Mouse (Mus musculus): Measurements from ENCODE around the gene Mrps27. TPM values are rescaled to one million over a fixed set of nuclear protein-coding genes. Genes with fewer than 3 reads are reported as not detected.

Gene Mrps27
- polyA plus RNA-seq, 1 experiment from 2014 or later, result 70.3 TPM

DNA sequence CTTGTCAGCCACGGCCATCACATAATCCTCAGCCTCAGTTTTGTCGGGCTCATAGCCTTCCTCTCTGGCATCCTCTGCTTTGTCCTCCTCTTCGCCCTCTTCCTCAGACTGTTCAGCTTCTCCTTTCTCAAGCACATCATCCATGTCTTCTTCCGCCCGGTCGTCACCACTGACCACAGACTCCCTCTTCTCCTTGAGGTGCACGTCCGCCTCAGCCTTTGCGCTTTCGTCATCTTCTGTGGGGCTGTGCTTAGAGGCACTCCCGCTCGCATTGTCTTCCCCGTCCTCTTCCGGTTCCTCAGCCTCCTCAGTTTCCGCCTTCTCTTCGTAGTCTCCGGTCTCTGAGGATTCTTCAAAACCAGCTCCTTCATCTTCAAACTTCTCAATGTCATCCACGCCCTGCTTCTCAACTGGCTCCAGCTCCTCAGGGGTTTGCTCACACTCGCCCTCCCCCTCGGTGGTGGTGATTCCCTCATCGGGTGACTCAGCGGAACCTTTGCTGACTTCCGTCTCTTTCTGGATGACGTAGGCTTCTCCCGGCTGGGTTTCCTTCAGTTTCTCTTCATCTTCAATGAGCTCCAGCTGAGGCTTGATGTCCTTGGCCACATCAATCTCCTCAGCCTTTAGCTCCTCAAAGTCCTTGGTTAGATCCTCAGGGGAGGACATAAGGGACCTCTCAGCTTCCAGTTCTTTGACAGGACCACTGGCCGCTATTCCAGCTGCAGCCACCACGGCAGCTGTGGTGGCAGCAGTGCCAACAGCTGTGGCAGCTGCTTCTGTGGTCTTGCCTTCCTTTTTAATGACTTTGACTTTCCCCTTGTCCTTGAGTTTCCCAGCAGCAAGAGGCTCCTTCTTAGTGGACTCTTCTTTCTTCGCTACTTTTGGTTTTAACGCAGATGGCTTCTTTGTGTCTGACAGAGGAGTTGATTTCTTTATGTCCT lies 88.8 kb downstream of the Mrps27 start:
- Histone ChIP-seq H3K36me3 (ENCODE audit: control insufficient read depth, insufficient read depth, low read length) (peaks cover 13% of the 10 kb centered on the region; the same call in 1 of the 2 replicates), H3K9ac (ENCODE audit: low read depth, low read length) (no peak overlapping the region), H3K27ac (ENCODE audit: low read depth, low read length) (no peak overlapping the region), H3K4me2 (replicated peaks; ENCODE audit: low read depth, low read length) (no peak overlapping the region), H3K4me3 (ENCODE audit: low read length) (no peak overlapping the region), H3K27me3 (ENCODE audit: control insufficient read depth, insufficient read depth, low read length) (no peaks in the 10 kb centered on the region), H3K9me3 (ENCODE audit: control insufficient read depth, low read length) (no peaks in the 10 kb centered on the region), H3K4me1 (ENCODE audit: control insufficient read depth, insufficient read depth, low read length) (no peaks in the 10 kb centered on the region)
- no peak for ATAC-seq (ENCODE audit: low FRiP score, low TSS enrichment)
- WGBS, result 95% methylated on average over 29 of the region's 29 CpGs

DNA sequence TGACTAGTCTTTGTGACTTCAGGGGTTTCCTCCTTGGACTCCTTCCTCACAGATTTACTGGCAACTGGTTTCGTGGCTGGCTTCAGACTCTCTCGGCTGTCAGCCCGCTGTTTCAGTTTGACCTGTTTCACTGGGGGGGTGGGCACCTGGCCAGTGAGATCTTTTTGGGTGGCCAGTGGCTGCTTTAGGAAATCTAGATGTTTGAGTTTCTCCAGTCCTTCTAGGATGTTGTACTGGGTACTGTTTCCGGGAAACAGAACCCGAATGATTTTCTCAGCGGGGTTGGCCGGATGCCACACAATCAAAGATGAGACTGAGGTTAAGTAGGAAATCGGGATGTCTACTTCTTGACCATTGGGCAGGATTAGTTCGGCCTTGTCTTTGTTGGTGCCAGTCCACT lies 89.9 kb downstream of the Mrps27 start:
- Histone ChIP-seq H3K4me2 (replicated peaks; ENCODE audit: low read depth, low read length) (no peak overlapping the region), H3K27me3 (ENCODE audit: control insufficient read depth, insufficient read depth, low read length) (no peaks in the 10 kb centered on the region), H3K36me3 (ENCODE audit: control insufficient read depth, insufficient read depth, low read length) (peaks cover 13% of the 10 kb centered on the region; the same call in 1 of the 2 replicates), H3K4me3 (ENCODE audit: low read length) (no peak overlapping the region), H3K27ac (ENCODE audit: low read depth, low read length) (no peak overlapping the region), H3K4me1 (ENCODE audit: control insufficient read depth, insufficient read depth, low read length) (no peaks in the 10 kb centered on the region), H3K9ac (ENCODE audit: low read depth, low read length) (no peak overlapping the region), H3K9me3 (ENCODE audit: control insufficient read depth, low read length) (no peaks in the 10 kb centered on the region)
- WGBS, result 93% methylated on average over 9 of the region's 9 CpGs
- ATAC-seq (ENCODE audit: low FRiP score, low TSS enrichment), result no peak

DNA sequence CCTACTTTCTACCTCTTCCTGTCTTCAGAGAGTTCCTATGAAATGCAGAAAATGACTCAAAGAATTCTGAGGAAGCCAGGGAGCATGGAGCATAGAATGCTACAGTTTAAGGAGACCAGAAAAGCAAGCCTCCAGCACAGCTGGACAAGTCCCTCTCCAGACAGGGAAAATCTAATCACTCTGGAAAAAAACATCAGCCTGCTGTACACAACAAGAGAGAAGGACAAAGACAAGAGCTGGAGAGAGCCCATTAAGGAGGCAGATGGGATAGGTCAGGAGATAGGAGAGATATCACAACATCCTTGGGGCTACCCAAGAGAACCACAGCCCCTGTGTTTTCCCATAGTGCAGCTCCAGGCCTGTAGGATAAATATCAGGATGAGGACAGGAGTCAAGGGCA lies 92.5 kb downstream of the Mrps27 start:
- H3K9me3 ChIP-seq (ENCODE audit: control insufficient read depth, low read length), result no peaks in the 10 kb centered on the region
- H3K36me3 ChIP-seq (ENCODE audit: control insufficient read depth, insufficient read depth, low read length), result peaks cover 11% of the 10 kb centered on the region; the same call in 1 of the 2 replicates
- no peak for ATAC-seq (ENCODE audit: low FRiP score, low TSS enrichment)
- H3K27ac ChIP-seq (ENCODE audit: low read depth, low read length), result no peak overlapping the region
- H3K27me3 ChIP-seq (ENCODE audit: control insufficient read depth, insufficient read depth, low read length), result no peaks in the 10 kb centered on the region
- no peak overlapping the region for H3K9ac ChIP-seq (ENCODE audit: low read depth, low read length)
- H3K4me3 ChIP-seq (ENCODE audit: low read length), result no peak overlapping the region
- no peaks in the 10 kb centered on the region; the same call in 1 of the 2 replicates for H3K4me1 ChIP-seq (ENCODE audit: control insufficient read depth, insufficient read depth, low read length)
- no peak overlapping the region for H3K4me2 ChIP-seq (replicated peaks; ENCODE audit: low read depth, low read length)

DNA sequence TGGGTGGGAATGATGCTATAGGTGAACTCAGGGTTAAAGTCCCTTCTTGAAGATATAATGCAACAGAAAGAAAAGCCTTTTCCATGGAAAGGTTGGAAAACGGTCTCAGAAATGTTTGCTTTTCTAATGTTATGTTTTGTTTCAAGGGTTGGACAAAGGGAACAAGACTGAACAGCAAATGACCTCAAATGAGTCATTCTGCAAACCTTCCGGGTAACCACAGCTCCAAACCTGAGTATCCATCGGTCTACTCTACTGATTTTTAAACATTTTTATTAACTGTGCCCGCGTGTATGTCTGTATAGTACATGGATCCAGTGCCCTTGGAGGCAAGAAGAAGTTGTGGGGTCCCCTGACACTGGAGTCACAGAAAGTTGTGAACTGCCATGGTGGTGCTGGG lies 94.8 kb downstream of the Mrps27 start:
- ATAC-seq (ENCODE audit: low FRiP score, low TSS enrichment), result no peak
- Histone ChIP-seq H3K9me3 (ENCODE audit: control insufficient read depth, low read length) (no peaks in the 10 kb centered on the region), H3K9ac (ENCODE audit: low read depth, low read length) (no peak overlapping the region), H3K27me3 (ENCODE audit: control insufficient read depth, insufficient read depth, low read length) (no peaks in the 10 kb centered on the region), H3K4me3 (ENCODE audit: low read length) (no peak overlapping the region), H3K36me3 (ENCODE audit: control insufficient read depth, insufficient read depth, low read length) (peaks cover 4% of the 10 kb centered on the region; the same call in 1 of the 2 replicates), H3K4me2 (replicated peaks; ENCODE audit: low read depth, low read length) (no peak overlapping the region), H3K4me1 (ENCODE audit: control insufficient read depth, insufficient read depth, low read length) (peaks cover 2% of the 10 kb centered on the region), H3K27ac (ENCODE audit: low read depth, low read length) (no peak overlapping the region)
- WGBS, result 91% methylated on average over 5 of the region's 5 CpGs

DNA sequence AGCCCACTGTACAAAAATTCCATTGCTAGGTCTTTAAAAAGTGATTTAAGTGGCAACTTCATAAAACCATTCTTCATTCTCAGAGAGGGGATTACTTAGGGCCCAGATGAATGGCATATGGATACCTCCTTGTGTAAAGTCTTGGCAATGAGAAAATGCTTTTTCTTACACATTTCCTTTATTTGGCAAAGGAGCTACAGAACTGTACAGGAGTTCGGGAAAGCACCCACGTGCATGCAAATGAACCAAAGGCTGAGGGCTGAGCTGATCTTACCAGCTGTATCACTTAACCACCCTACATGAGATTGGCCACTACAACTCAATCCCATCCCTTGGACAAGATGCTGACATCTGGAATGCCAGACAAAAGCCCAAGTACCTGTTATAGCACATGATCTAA lies 95.6 kb downstream of the Mrps27 start:
- H3K9me3 ChIP-seq (ENCODE audit: control insufficient read depth, low read length), result no peaks in the 10 kb centered on the region
- ATAC-seq (ENCODE audit: low FRiP score, low TSS enrichment), result no peak
- H3K4me1 ChIP-seq (ENCODE audit: control insufficient read depth, insufficient read depth, low read length), result peaks cover 10% of the 10 kb centered on the region
- H3K9ac ChIP-seq (ENCODE audit: low read depth, low read length), result no peak overlapping the region
- no peak overlapping the region for H3K27ac ChIP-seq (ENCODE audit: low read depth, low read length)
- 86% methylated on average over 2 of the region's 2 CpGs for WGBS
- peaks cover 4% of the 10 kb centered on the region; the same call in 1 of the 2 replicates for H3K36me3 ChIP-seq (ENCODE audit: control insufficient read depth, insufficient read depth, low read length)
- no peak overlapping the region for H3K4me3 ChIP-seq (ENCODE audit: low read length)
- no peak overlapping the region for H3K4me2 ChIP-seq (replicated peaks; ENCODE audit: low read depth, low read length)
- H3K27me3 ChIP-seq (ENCODE audit: control insufficient read depth, insufficient read depth, low read length), result no peaks in the 10 kb centered on the region

DNA sequence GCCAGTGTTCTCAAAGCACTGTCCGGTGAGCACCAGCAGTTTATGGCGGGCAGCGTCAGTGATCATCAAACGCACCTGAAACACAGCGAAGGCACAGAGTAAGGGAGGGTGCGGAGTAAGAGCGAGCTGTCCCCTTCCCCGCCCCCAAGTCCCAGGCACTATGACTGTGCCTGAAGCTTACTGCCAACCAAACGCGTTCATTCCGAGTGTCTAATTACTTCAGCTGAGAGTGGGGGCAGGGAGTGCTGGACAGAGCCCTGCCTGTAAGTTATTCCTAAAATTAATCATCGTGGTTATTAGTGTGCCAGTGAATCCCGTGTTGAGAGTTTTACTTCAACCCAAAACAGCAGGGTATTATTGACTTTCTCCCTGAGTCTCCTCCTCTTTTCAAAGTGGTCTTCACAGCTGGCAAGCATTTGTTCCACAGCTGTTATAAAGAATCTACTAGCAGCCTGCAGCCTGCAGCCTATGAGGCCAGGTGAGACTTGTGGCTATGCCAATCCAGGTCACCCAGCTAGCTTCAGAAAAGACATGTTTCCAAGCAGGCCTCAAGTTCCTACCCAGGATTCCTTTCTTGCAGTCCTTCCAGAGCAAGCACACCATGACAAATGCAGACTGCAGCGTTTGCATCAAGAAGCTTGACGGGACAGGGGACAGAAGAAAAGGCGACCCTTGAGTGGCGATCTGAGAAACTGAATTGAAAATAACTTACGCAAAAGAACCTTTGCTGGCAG lies 97.3 kb downstream of the Mrps27 start:
- Histone ChIP-seq H3K36me3 (ENCODE audit: control insufficient read depth, insufficient read depth, low read length) (peaks cover 4% of the 10 kb centered on the region; the same call in 1 of the 2 replicates), H3K4me2 (replicated peaks; ENCODE audit: low read depth, low read length) (no peak overlapping the region), H3K4me3 (ENCODE audit: low read length) (no peak overlapping the region), H3K9ac (ENCODE audit: low read depth, low read length) (no peak overlapping the region), H3K9me3 (ENCODE audit: control insufficient read depth, low read length) (no peaks in the 10 kb centered on the region), H3K27ac (ENCODE audit: low read depth, low read length) (no peak overlapping the region), H3K27me3 (ENCODE audit: control insufficient read depth, insufficient read depth, low read length) (no peaks in the 10 kb centered on the region), H3K4me1 (ENCODE audit: control insufficient read depth, insufficient read depth, low read length) (peaks cover 10% of the 10 kb centered on the region)
- ATAC-seq (ENCODE audit: low FRiP score, low TSS enrichment), result no peak
- 56% methylated on average over 18 of the region's 18 CpGs for WGBS

DNA sequence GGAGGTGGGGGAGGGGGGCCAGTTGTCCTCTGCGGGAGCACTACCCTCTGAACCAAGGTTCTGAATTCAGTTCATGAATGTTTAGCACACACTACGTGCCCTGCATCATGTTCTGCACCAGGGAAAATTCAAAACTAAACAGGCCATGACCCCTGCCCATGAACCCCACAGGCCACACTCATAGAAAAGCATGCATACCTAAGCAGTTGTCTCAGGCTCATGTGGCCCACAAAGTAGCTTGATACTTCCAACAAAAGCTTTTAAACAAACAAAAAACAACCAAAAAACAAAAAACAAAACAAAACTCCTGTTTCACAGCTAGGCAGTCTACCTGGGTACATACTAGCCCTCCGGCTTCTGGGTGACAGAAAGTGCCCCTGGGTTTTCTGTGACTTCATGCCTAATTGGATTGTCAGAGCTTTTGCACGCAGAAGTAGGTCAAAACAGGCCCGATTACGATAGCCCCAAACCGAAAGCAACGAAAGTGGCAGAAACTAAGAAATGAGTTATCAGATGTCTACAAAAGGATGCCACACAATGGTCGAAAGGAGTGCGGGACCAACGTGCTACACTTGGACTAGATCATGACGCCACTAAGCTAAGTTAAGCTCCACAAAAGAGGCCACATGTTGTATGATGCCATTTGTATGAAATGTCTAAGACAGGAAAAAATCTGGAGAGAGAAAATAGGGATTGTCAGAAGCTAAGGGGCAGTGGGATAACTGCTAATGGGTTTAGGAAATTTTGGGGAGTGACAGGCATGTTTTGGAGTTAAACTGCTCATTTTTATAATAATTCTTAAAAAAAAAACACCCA lies 98.1 kb downstream of the Mrps27 start:
- WGBS, result 85% methylated on average over 12 of the region's 12 CpGs
- Histone ChIP-seq H3K27ac (ENCODE audit: low read depth, low read length) (no peak overlapping the region), H3K27me3 (ENCODE audit: control insufficient read depth, insufficient read depth, low read length) (no peaks in the 10 kb centered on the region), H3K4me2 (replicated peaks; ENCODE audit: low read depth, low read length) (no peak overlapping the region), H3K4me1 (ENCODE audit: control insufficient read depth, insufficient read depth, low read length) (peaks cover 10% of the 10 kb centered on the region), H3K4me3 (ENCODE audit: low read length) (no peak overlapping the region), H3K9me3 (ENCODE audit: control insufficient read depth, low read length) (no peaks in the 10 kb centered on the region), H3K9ac (ENCODE audit: low read depth, low read length) (no peak overlapping the region), H3K36me3 (ENCODE audit: control insufficient read depth, insufficient read depth, low read length) (peaks cover 4% of the 10 kb centered on the region; the same call in 1 of the 2 replicates)
- ATAC-seq (ENCODE audit: low FRiP score, low TSS enrichment), result no peak

DNA sequence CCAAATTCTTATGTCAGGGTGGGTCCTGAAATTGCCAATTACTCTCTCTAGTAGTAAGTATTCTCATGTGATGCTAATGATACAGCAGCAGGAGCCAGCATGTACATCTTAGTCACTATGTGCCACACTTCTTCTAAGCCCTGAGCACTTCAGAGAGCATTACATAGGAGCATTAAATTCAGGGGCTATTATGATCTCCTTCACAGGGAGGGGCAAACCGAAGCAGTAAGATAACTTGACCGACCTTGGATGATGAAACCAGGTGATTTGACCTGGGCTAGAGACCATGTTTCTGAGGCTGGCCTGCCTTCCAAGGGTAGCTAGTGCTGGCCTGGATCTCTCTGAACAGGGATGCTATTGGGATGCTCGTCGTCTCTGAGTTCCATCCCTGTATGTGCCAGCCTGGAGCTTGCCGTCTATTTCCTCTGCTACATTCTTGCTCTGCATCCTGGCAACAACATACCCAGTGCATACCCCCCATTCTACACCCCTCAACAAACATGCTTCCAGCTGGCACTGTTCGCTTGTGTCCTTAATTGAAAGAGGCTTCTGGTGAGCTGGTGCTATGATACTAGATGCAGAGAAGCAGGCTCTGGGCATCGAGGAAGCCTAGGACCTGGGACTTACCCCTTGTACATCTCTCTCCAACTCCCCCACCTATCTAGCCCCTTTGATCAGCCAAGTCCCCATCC lies 99.0 kb downstream of the Mrps27 start:
- Histone ChIP-seq H3K27ac (ENCODE audit: low read depth, low read length) (no peak overlapping the region), H3K27me3 (ENCODE audit: control insufficient read depth, insufficient read depth, low read length) (no peaks in the 10 kb centered on the region), H3K4me3 (ENCODE audit: low read length) (no peak overlapping the region), H3K4me1 (ENCODE audit: control insufficient read depth, insufficient read depth, low read length) (peaks cover 10% of the 10 kb centered on the region), H3K36me3 (ENCODE audit: control insufficient read depth, insufficient read depth, low read length) (peaks cover 4% of the 10 kb centered on the region; the same call in 1 of the 2 replicates), H3K4me2 (replicated peaks; ENCODE audit: low read depth, low read length) (no peak overlapping the region), H3K9ac (ENCODE audit: low read depth, low read length) (no peak overlapping the region), H3K9me3 (ENCODE audit: control insufficient read depth, low read length) (no peaks in the 10 kb centered on the region)
- ATAC-seq (ENCODE audit: low FRiP score, low TSS enrichment), result no peak
- WGBS, result 86% methylated on average over 7 of the region's 7 CpGs

Data from kidney, embryonic 14.5 days (tissue).